Mouse (Mus musculus) telencephalon, adult 2 months (tissue): Measurements from ENCODE around the gene Prdm5.

Experiments used
- DNase-seq: peaks from one replicate; pipeline ENCODE4 v3.0.0-alpha.2; 2011; ENCODE audit warnings: low read depth, low spot score

Gene Prdm5

GRCm38 (mm10) chr6:65778861-65779688, at the start of gene Prdm5:
Gene Prdm5, plus strand, starts transcription at chr6:65778988.
- no peak for DNase-seq

GRCm38 (mm10) chr6:65739442-65739841, 39.3 kb upstream of the Prdm5 start:
- DNase-seq: no peak

GRCm38 (mm10) chr6:65743144-65743870, 35.5 kb upstream of the Prdm5 start:
- DNase-seq: no peak

GRCm38 (mm10) chr6:65743871-65744202, 35.0 kb upstream of the Prdm5 start:
- DNase-seq: no peak

- DNase-seq: no peak
These were observed 20.6 kb upstream of the Prdm5 start for GRCm38 (mm10) chr6:65758214-65758613.

GRCm38 (mm10) chr6:65759174-65759573, 19.6 kb upstream of the Prdm5 start:
- DNase-seq: no peak

GRCm38 (mm10) chr6:65760073-65760472, 18.7 kb upstream of the Prdm5 start:
- no peak for DNase-seq

- DNase-seq: no peak
These were observed 14.3 kb upstream of the Prdm5 start for GRCm38 (mm10) chr6:65764459-65764858.

GRCm38 (mm10) chr6:65765057-65765456, 13.7 kb upstream of the Prdm5 start:
- DNase-seq: no peak

GRCm38 (mm10) chr6:65765752-65766397, 12.9 kb upstream of the Prdm5 start:
- no peak for DNase-seq

GRCm38 (mm10) chr6:65767911-65768310, 10.9 kb upstream of the Prdm5 start:
- DNase-seq: no peak

GRCm38 (mm10) chr6:65773566-65773965, 5.2 kb upstream of the Prdm5 start:
- DNase-seq: no peak

- DNase-seq: no peak
These were observed 973 bp downstream of the Prdm5 start for GRCm38 (mm10) chr6:65779689-65780233.

GRCm38 (mm10) chr6:65781441-65781840, 2.7 kb downstream of the Prdm5 start:
- DNase-seq: no peak

- no peak for DNase-seq
These were observed 4.9 kb downstream of the Prdm5 start for GRCm38 (mm10) chr6:65783670-65784069.

GRCm38 (mm10) chr6:65792923-65793322, 14.1 kb downstream of the Prdm5 start:
- peak; percentile 8 for DNase-seq

GRCm38 (mm10) chr6:65796552-65796951, 17.8 kb downstream of the Prdm5 start:
- no peak for DNase-seq

- no peak for DNase-seq
These were observed 18.5 kb downstream of the Prdm5 start for GRCm38 (mm10) chr6:65797276-65797675.

- DNase-seq: no peak
These were observed 19.6 kb downstream of the Prdm5 start for GRCm38 (mm10) chr6:65798390-65798789.

- DNase-seq: no peak
These were observed 32.9 kb downstream of the Prdm5 start for GRCm38 (mm10) chr6:65811685-65812084.

GRCm38 (mm10) chr6:65818039-65818747, 39.4 kb downstream of the Prdm5 start:
- DNase-seq: peak; percentile 34

GRCm38 (mm10) chr6:65828656-65829055, 49.9 kb downstream of the Prdm5 start:
- no peak for DNase-seq
